Mouse (Mus musculus): ENCODE measurements around the gene Slc16a14.

DNA sequence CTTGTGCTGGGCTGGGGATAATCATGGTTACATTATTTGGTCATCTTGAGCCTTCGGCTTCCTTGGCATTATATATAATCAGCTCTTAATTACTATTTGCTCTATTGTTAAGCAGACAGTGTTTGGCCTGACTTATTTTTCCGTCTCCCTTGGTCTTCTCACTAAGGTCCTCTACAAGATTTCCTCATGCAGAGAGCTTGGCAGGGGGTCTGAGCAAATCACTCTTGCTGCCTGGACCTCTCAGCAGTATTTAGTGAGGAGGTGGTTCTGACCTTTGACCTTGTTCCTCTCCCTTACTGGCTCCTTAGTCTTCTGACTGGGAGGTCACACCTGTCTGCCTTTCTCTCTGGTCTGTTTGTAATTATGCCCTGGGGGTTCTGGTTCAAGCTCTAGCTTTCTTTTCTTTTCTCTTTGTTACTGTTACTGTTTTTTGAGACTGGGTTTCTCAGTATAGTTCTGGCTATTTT lies 52.8 kb downstream of the Slc16a14 start:
- TF ChIP-seq CTCF (IDR thresholded peaks at IDR 0.05; ENCODE audit: control insufficient read depth, insufficient read depth, low read length) = no peak
- TF ChIP-seq POLR2A (IDR thresholded peaks at IDR 0.05; ENCODE audit: borderline replicate concordance, control insufficient read depth, low read depth, low read length) = no peak

Measured in bone marrow, adult 2 months (tissue).